8 mouse cellular contexts compared by ENCODE assay signal in the genomic region with DNA sequence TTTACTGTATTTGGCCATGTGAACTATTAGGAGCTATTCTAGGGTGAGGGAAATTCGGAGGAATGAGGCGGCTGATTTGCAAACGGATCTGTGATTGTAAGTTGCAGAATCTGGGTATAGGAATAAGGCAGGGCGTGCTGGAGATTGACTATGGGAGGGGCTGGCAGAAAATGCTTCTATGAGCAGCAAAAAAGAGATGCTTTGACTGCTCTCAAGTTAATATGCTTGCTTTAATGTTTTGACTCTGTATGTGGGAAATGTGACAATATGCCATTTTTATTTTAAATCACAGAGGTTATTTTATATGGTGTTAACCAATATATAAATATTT.
DNase-seq lines count a peak whose midpoint lies in the region; ATAC-seq lines count a peak whose summit lies in the region.
"Had no signal": no experiment of that assay in that cellular context is flagged by ENCODE, and none has a peak within 500 bp of the region (broad histone marks: within the 10 kb centered on the region; RNA-seq: fewer than 3 reads in every experiment).

No protein-coding gene starts in this region.

- peak overlapping the region; percentile 86; the same call in 1 of the 2 replicates for H3K27ac ChIP-seq in forebrain, embryonic 12.5 days
- H3K27ac ChIP-seq in intestine, embryonic 14.5 days (ENCODE audit: low read depth): no peak overlapping the region
- H3K27ac ChIP-seq in neural tube, embryonic 13.5 days (replicated peaks): peak overlapping the region; percentile 87

- peak; percentile 28 for DNase-seq in layer of hippocampus, adult 9-11 months
- no peak for DNase-seq in layer of hippocampus, adult 11-12 months (ENCODE audit: low spot score)
- no peak for DNase-seq in intestine, embryonic 14.5 days (ENCODE audit: low spot score)
- no peak for DNase-seq in yolk sac, embryonic 10.5 days (ENCODE audit: low spot score)
- no peak for DNase-seq in spleen, postnatal 36 days (ENCODE audit: low spot score in 2 of 2)
- DNase-seq: kidney, postnatal 36 days had no signal

- H3K27me3 ChIP-seq in forebrain, embryonic 12.5 days: no peaks in the 10 kb centered on the region
- H3K27me3 ChIP-seq in intestine, embryonic 14.5 days (replicated peaks; ENCODE audit: control insufficient read depth, insufficient read depth, low read length): no peaks in the 10 kb centered on the region
- H3K27me3 ChIP-seq in neural tube, embryonic 13.5 days: no peaks in the 10 kb centered on the region

- H3K9me3 ChIP-seq in forebrain, embryonic 12.5 days: no peaks in the 10 kb centered on the region
- H3K9me3 ChIP-seq in intestine, embryonic 14.5 days (ENCODE audit: control insufficient read depth, low read length): no peaks in the 10 kb centered on the region
- H3K9me3 ChIP-seq in neural tube, embryonic 13.5 days: no peaks in the 10 kb centered on the region

- peak overlapping the region; percentile 43; the same call in 1 of the 2 replicates for H3K9ac ChIP-seq in forebrain, embryonic 12.5 days
- H3K9ac ChIP-seq in intestine, embryonic 14.5 days (ENCODE audit: low read length): no peak overlapping the region
- H3K9ac ChIP-seq in neural tube, embryonic 13.5 days: peak overlapping the region; percentile 66

- H3K4me3 ChIP-seq in forebrain, embryonic 12.5 days (replicated peaks): peak overlapping the region; percentile 34
- H3K4me3 ChIP-seq in intestine, embryonic 14.5 days (ENCODE audit: low read depth, low read length): peak overlapping the region; percentile 26
- H3K4me3 ChIP-seq in neural tube, embryonic 13.5 days: peak overlapping the region; percentile 42

- H3K4me1 ChIP-seq in forebrain, embryonic 12.5 days: peaks cover 4% of the 10 kb centered on the region; the same call in 1 of the 2 replicates
- H3K4me1 ChIP-seq in intestine, embryonic 14.5 days (replicated peaks; ENCODE audit: control insufficient read depth, insufficient read depth, low read length): peaks cover 9% of the 10 kb centered on the region
- peaks cover 35% of the 10 kb centered on the region for H3K4me1 ChIP-seq in neural tube, embryonic 13.5 days (replicated peaks)

- peak overlapping the region; percentile 49 for H3K4me2 ChIP-seq in forebrain, embryonic 12.5 days
- peak overlapping the region; percentile 46 for H3K4me2 ChIP-seq in intestine, embryonic 14.5 days (ENCODE audit: low read length)
- peak overlapping the region; percentile 59 for H3K4me2 ChIP-seq in neural tube, embryonic 13.5 days

- WGBS in forebrain, embryonic 12.5 days: 74% methylated on average over 4 of the region's 4 CpGs
- 71% methylated on average over 4 of the region's 4 CpGs for WGBS in intestine, embryonic 14.5 days
- 68% methylated on average over 4 of the region's 4 CpGs for WGBS in neural tube, embryonic 13.5 days

- peak; percentile 39 for ATAC-seq in forebrain, embryonic 12.5 days (ENCODE audit: low FRiP score)
- ATAC-seq in intestine, embryonic 14.5 days (replicated peaks; ENCODE audit: low FRiP score, low TSS enrichment, low read depth): no peak
- peak; percentile 67 for ATAC-seq in neural tube, embryonic 13.5 days (ENCODE audit: low read depth)

- H3K36me3 ChIP-seq in forebrain, embryonic 12.5 days (replicated peaks): no peaks in the 10 kb centered on the region
- H3K36me3 ChIP-seq in intestine, embryonic 14.5 days (ENCODE audit: control insufficient read depth, insufficient read depth, low read length): peaks cover 7% of the 10 kb centered on the region; the same call in 1 of the 2 replicates
- H3K36me3 ChIP-seq in neural tube, embryonic 13.5 days: peaks cover 7% of the 10 kb centered on the region; the same call in 1 of the 2 replicates
